Mouse (Mus musculus) kidney, embryonic 16.5 days (tissue): Measurements from ENCODE around the gene Ildr1. TPM values are rescaled to one million over a fixed set of nuclear protein-coding genes. Genes with fewer than 3 reads are reported as not detected.
A peak's percentile ranks its signal among the peaks of the same experiment; 100 is the strongest.

Experiments
- ATAC-seq: fragments of 200-750 bp; cut with Nextera tagmentation; 2 replicates; pipeline ENCODE4 v1.8.0; 2017; ENCODE audit warnings: moderate TSS enrichment; ENCODE audit not compliant: low FRiP score, low TSS enrichment
- H3K27ac ChIP-seq: fragments of 300-500 bp; sonication (generic); 2 replicates; pipeline ENCODE4 v1.5.1; 2014; ENCODE audit warnings: low read length
- H3K27me3 ChIP-seq: fragments of 300-500 bp; sonication (generic); 2 replicates; pipeline ENCODE4 v1.6.1; 2014; ENCODE audit warnings: low read length, control low read depth, mixed read lengths; ENCODE audit not compliant: insufficient read depth
- H3K36me3 ChIP-seq: fragments of 300-500 bp; sonication (generic); 2 replicates; pipeline ENCODE4 v1.6.1; 2014; ENCODE audit warnings: low read length, control low read depth, mixed read lengths; ENCODE audit not compliant: insufficient read depth
- H3K4me1 ChIP-seq: fragments of 300-500 bp; sonication (generic); 2 replicates; pipeline ENCODE4 v1.6.1; 2014; ENCODE audit warnings: low read length, control low read depth, mixed read lengths; ENCODE audit not compliant: insufficient read depth
- H3K4me2 ChIP-seq: fragments of 300-500 bp; sonication (generic); replicated peaks from 2 replicates; pipeline ENCODE4 v1.6.1; 2014; ENCODE audit warnings: low read depth, low read length
- H3K4me3 ChIP-seq: fragments of 300-500 bp; sonication (generic); 2 replicates; pipeline ENCODE4 v1.5.1; 2014; ENCODE audit warnings: mild to moderate bottlenecking, low read length
- H3K9ac ChIP-seq: fragments of 300-500 bp; sonication (generic); replicated peaks from 2 replicates; pipeline ENCODE4 v1.6.1; 2014; ENCODE audit warnings: low read length
- H3K9me3 ChIP-seq: fragments of 300-500 bp; sonication (generic); 2 replicates; pipeline ENCODE4 v1.6.1; 2016; ENCODE audit warnings: low read length, control low read depth
- WGBS: fragments of 180-500 bp; shearing (Covaris S2); extraction: QIAGEN DNeasy Blood & Tissue Kit; methylation state at CpG from one replicate; pipeline ENCODE4 v1.1.7; 2014; 5-methylcytosine and 5-hydroxymethylcytosine counted together
- polyA plus RNA-seq: library from polyadenylated mRNA; unstranded; fragments of >200 nt; fragmentation: Nextera tagmentation; extraction: Ambion mirVana; gene quantifications from 2 replicates; pipeline ENCODE4 v1.2.1, GENCODE M21; 2015

Gene Ildr1
- polyA plus RNA-seq, 1 experiment from 2014 or later, result 8.8 TPM

DNA sequence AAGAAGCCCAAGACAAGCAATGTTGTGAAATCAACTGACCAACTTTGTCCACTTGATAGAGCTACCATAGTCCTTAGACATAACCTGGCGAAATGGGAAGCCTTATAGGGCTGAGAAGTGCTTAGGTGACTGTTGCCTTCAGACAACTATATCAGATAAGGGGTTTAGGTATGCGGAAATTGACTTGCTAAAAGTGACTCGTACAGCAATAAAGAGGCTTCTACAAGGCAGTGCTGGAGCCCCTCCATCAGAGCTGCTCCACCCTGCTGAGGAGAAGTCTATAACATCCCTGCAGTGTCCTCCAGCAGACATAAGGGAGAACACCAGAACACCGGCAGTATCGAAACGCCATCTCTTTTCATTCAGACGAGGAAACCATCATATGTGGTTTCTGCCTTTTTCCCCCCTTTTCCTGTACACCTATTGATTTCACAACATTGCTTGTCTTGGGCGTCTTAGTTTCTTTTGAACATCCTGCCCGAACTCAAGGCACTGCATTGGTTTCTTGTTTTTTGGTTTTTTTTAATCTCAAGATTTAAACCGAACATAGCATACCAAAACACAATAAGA is 27.2 kb upstream of the Ildr1 start:
- ATAC-seq, result no peak
- H3K4me1 ChIP-seq, result no peaks in the 10 kb centered on the region
- H3K9ac ChIP-seq, result no peak overlapping the region
- no peak overlapping the region for H3K27ac ChIP-seq
- WGBS, result 88% methylated on average over 10 of the region's 10 CpGs
- no peak overlapping the region for H3K4me2 ChIP-seq
- no peaks in the 10 kb centered on the region for H3K36me3 ChIP-seq
- no peaks in the 10 kb centered on the region for H3K9me3 ChIP-seq
- H3K4me3 ChIP-seq, result no peak overlapping the region
- no peaks in the 10 kb centered on the region for H3K27me3 ChIP-seq

GRCm38 (mm10) chr16:36670590-36670989 is 23.2 kb upstream of the Ildr1 start:
- H3K27ac ChIP-seq, result no peak overlapping the region
- H3K27me3 ChIP-seq, result no peaks in the 10 kb centered on the region
- H3K9me3 ChIP-seq, result no peaks in the 10 kb centered on the region
- no peaks in the 10 kb centered on the region for H3K36me3 ChIP-seq
- H3K4me3 ChIP-seq, result no peak overlapping the region
- no peak overlapping the region for H3K4me2 ChIP-seq
- ATAC-seq, result no peak
- no peak overlapping the region for H3K9ac ChIP-seq
- 77% methylated on average over 3 of the region's 3 CpGs for WGBS
- no peaks in the 10 kb centered on the region for H3K4me1 ChIP-seq

- Histone ChIP-seq H3K4me3 (no peak overlapping the region), H3K27me3 (no peaks in the 10 kb centered on the region), H3K27ac (no peak overlapping the region), H3K4me1 (no peaks in the 10 kb centered on the region), H3K9me3 (no peaks in the 10 kb centered on the region), H3K9ac (no peak overlapping the region), H3K36me3 (no peaks in the 10 kb centered on the region), H3K4me2 (no peak overlapping the region)
- no peak for ATAC-seq
- WGBS, result 75% methylated on average over 4 of the region's 4 CpGs
Measured at GRCm38 (mm10) chr16:36673196-36673595, 20.6 kb upstream of the Ildr1 start.

GRCm38 (mm10) chr16:36674457-36675204 is 19.1 kb upstream of the Ildr1 start:
- Histone ChIP-seq H3K4me2 (no peak overlapping the region), H3K4me3 (no peak overlapping the region), H3K9me3 (no peaks in the 10 kb centered on the region), H3K4me1 (no peaks in the 10 kb centered on the region), H3K27ac (no peak overlapping the region), H3K36me3 (no peaks in the 10 kb centered on the region), H3K27me3 (no peaks in the 10 kb centered on the region), H3K9ac (no peak overlapping the region)
- 70% methylated on average over 7 of the region's 7 CpGs for WGBS
- ATAC-seq, result no peak

DNA sequence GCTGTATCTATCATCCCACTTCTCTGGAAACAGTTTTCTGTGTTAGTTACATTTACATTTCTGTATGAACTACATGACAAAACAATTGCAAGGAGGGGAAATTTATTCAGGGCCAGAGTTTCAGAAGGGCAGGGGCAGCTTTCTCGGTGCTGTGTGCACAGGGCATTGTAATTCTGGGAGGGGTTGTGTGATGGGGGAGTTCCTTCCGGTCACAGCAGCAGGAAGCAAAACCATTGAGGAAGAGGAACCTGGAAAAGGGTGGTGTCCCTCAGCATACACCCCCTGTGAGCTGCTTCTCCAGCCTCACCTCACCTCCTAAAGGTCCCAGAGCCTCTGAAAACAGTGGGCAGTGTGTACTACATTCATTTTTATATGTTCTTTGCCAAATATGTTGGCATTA is 18.5 kb upstream of the Ildr1 start:
- Histone ChIP-seq H3K36me3 (no peaks in the 10 kb centered on the region), H3K9me3 (no peaks in the 10 kb centered on the region), H3K4me1 (no peaks in the 10 kb centered on the region), H3K4me2 (no peak overlapping the region), H3K27ac (no peak overlapping the region), H3K4me3 (no peak overlapping the region), H3K9ac (no peak overlapping the region), H3K27me3 (no peaks in the 10 kb centered on the region)
- 45% methylated on average over 2 of the region's 2 CpGs for WGBS
- no peak for ATAC-seq

GRCm38 (mm10) chr16:36675902-36676301 is 17.9 kb upstream of the Ildr1 start:
- no peaks in the 10 kb centered on the region for H3K4me1 ChIP-seq
- H3K27ac ChIP-seq, result no peak overlapping the region
- H3K9ac ChIP-seq, result no peak overlapping the region
- 91% methylated on average over 2 of the region's 2 CpGs for WGBS
- no peak for ATAC-seq
- H3K27me3 ChIP-seq, result no peaks in the 10 kb centered on the region
- no peaks in the 10 kb centered on the region for H3K9me3 ChIP-seq
- no peak overlapping the region for H3K4me2 ChIP-seq
- H3K36me3 ChIP-seq, result no peaks in the 10 kb centered on the region
- H3K4me3 ChIP-seq, result no peak overlapping the region

DNA sequence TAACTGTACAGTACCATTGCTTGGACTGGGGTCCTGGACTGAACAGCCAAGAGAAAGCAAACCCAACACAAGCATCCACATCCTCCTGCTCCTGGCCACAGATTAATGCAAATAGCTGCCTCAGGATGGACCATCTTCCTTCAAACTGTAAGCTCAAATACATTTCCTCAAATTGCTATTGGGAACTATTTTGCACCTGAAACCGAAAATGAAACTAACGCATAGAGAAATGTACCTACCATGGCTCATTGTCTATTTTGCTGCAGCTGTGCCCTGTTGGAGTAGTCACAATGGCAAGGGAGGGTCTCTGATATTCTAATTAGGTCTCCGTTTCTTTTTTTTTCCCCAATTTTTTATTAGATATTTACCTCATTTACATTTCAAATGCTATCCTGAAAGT is 11.9 kb upstream of the Ildr1 start:
- Histone ChIP-seq H3K27me3 (no peaks in the 10 kb centered on the region), H3K27ac (no peak overlapping the region), H3K9me3 (no peaks in the 10 kb centered on the region), H3K36me3 (no peaks in the 10 kb centered on the region), H3K9ac (no peak overlapping the region), H3K4me2 (no peak overlapping the region), H3K4me1 (no peaks in the 10 kb centered on the region), H3K4me3 (no peak overlapping the region)
- no peak for ATAC-seq
- 95% methylated on average over 3 of the region's 3 CpGs for WGBS

- no peak for ATAC-seq
- WGBS, result 75% methylated on average over 6 of the region's 6 CpGs
- H3K9me3 ChIP-seq, result no peaks in the 10 kb centered on the region
- H3K9ac ChIP-seq, result no peak overlapping the region
- no peaks in the 10 kb centered on the region for H3K36me3 ChIP-seq
- H3K4me1 ChIP-seq, result no peaks in the 10 kb centered on the region
- no peaks in the 10 kb centered on the region for H3K27me3 ChIP-seq
- H3K4me3 ChIP-seq, result no peak overlapping the region
- no peak overlapping the region for H3K27ac ChIP-seq
- H3K4me2 ChIP-seq, result no peak overlapping the region
Measured at GRCm38 (mm10) chr16:36684325-36684918, 9.4 kb upstream of the Ildr1 start.

GRCm38 (mm10) chr16:36688076-36688475 is 5.7 kb upstream of the Ildr1 start:
- no peak overlapping the region for H3K4me3 ChIP-seq
- peaks cover 8% of the 10 kb centered on the region; the same call in 1 of the 2 replicates for H3K27me3 ChIP-seq
- no peak overlapping the region for H3K9ac ChIP-seq
- no peaks in the 10 kb centered on the region for H3K9me3 ChIP-seq
- no peaks in the 10 kb centered on the region for H3K4me1 ChIP-seq
- ATAC-seq, result no peak
- no peak overlapping the region for H3K4me2 ChIP-seq
- H3K36me3 ChIP-seq, result no peaks in the 10 kb centered on the region
- H3K27ac ChIP-seq, result no peak overlapping the region
- WGBS, result 93% methylated on average over 2 of the region's 2 CpGs

DNA sequence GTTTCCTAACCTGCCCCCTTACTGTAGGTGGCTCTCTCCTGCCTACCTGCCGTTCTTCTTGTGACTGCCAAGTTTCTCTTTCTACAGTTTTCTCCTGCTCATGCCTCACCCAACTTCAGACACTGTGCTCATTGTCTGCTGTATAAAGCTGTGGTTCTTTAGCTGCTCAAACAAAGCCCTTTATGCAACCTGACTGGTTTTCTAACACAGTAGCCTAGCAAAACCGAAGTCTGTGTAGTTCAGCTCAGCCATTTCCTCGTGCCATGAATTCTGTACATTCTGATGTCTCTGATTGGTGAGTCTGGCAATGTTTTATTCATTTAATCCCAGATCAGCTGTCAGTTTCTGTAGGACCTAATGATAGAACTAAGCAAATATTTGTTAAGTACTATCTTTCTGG is 2.3 kb upstream of the Ildr1 start:
- 70% methylated on average over 3 of the region's 3 CpGs for WGBS
- H3K4me1 ChIP-seq, result 0 out of 2 replicates have a peak, but pooled peaks cover 3% of the 10 kb centered on the region
- H3K9me3 ChIP-seq, result no peaks in the 10 kb centered on the region
- H3K27ac ChIP-seq, result 0 out of 2 replicates have a peak overlapping the region, but pooled peaks have one; percentile 43
- ATAC-seq, result no peak
- no peaks in the 10 kb centered on the region for H3K36me3 ChIP-seq
- no peak overlapping the region for H3K4me2 ChIP-seq
- H3K27me3 ChIP-seq, result peaks cover 13% of the 10 kb centered on the region
- H3K9ac ChIP-seq, result no peak overlapping the region
- no peak overlapping the region for H3K4me3 ChIP-seq
